Mouse (Mus musculus): ENCODE measurements at regions not wholly inside any gene's neighbourhood (a gene's known extent, or its start where the extent isn't known, plus 50 kb on each side); places are given as distances from the start of the nearest gene placed in this dataset.

DNA sequence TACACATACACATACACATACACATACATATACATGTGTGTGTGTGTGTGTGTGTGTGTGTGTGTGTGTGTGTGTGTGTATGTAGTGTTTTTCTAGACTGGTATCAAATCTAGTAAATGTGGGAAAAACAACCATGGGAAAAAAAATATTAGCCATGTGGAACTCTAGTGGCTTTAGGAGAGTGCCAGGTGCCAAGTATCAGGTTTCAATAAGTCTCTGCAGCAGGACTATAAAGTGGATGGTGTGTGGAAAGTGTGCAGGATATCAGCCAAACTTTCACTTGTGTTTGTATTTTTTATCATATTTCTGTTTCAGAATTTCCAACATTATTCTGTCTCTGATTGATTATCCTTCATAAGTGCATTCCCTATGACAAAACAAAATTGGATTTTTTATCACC lies 653.3 kb upstream of the Fam98a start:
- no peak for DNase-seq (ENCODE audit: low spot score)

DNA sequence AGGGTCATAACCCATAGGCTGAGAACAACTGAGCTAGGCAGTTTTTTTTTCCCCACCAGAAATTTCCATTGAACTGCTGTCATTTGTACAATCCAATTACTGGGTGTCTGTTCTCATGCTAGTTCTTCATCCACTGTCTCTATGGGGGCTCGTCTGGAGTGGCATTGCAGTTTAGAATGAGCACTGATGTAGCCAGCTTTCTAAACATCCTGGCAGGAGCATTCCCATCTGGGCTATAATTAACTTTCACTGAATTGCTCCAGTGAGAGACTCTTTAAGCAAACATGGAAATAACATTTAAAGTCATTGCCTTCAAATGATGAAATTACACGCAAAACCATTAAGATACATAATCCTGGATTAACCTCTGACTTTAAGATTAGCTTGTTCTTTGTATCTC lies 633.1 kb upstream of the Fam98a start:
- DNase-seq (ENCODE audit: low spot score) = no peak

DNA sequence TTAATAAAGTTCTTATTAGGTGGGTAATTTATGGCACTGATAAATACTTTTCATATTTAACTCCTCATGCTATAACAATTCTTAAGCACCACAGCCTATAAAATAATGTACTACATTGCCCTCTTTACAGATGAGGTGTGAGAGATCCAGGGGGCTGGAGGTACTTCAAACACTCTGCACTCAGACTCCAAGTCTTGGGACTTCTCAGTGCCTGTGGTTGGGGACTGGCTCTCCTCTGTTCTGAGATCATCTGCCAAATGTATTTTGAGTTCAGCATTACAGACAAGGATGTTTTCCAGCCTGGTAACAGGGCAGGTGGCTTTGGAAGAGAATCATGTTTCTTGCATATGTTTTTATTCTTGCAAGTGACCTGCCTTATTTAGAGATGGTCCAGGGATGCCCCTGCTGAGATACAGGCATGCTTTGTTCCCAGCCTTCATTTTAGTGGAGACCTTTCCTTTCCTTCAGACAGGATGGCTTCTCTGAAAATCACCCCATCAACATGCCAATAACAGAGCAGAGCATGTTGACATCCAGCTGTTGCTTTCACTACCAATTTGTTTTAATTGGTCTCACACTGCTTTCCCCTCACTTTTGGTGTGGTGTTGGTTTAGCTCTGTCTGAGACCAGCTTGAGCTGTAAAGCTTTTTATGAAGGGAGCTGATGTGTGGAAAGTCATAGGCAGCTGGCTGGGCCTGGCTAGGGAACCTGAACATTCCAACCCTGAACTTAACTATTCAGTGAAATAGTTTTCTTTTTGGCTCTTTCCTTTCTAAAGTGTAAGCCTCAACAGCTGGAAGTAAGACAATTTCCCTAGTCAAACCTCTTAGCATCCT lies 585.1 kb upstream of the Fam98a start:
- DNase-seq (ENCODE audit: low spot score) = no peak

DNA sequence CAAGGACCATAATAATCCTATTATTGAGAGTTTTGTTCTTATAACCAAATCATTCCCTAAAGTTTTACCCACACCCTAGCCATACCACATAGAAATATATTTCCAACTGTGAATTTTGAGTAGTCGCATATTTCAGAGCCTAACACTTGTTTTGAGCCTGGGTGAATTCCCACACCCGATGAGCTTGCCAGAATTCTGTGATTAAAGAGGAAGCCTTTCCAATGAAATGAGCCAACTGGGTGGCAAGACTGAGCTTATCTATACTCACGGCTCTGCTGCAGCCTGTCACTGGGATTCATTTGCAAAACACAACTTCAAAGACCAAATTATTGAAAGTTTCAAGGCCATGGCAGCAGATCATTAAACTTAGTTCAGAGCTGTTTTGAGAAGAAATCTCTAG lies 582.3 kb upstream of the Fam98a start:
- no peak for DNase-seq (ENCODE audit: low spot score)

DNA sequence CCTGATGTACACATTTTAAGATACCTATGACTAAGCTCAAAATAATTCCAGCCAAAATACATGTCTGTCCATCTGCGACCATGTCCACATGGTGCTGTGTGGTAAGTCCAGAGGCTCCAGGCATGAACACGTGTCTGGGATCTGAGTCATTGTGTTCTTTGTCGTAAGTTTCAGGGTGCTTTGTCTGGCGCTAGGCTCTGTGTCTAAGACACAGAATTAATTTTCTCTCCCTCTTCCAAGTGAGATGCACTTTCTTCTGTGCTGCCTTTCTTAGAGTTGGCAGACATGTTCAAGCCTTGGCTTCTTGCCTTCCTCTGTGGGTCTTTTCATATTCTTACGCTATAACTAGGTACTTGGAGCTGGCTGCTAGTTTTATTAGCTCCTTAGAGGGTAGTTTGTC lies 573.5 kb upstream of the Fam98a start:
- DNase-seq (ENCODE audit: low spot score) = peak; percentile 3

DNA sequence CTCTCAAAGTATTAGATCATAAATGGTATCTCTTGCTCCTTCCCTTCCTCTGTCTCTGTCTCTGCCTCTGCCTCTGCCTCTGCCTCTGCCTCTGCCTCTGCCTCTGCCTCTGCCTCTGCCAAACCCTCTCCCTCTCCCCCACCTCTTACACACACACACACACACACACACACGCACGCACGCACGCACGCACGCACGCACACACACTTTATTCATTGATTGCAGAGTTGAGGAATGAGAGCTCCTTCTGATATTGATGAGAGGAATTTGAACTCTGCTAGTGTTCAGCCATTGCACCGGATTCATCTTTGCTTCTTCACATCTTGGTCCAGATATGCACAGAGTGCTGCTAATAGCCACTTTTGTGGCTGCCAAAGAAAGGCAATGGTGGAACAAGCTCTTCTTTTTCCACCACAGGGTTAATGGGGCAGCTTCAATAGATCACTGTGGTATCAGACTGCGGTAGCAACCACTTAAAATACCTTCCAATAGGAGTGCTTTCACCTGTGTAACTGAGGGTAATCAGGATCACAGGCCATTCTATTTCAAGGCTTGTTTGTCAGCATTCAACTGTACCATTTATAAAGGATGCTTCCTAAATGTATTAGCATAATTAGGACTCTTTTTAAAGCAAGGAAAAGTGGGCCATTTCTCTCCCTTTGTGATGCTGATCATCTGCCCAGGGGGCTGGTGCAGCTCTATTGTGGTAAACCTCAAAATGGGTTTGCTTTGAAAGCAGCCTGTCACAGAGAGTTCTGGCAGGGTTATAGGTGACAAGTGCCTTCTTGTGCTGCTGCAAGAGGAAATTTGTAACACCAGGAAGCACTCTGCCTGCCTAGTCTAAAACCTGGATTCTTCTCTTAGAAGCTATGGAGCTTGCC lies 559.8 kb upstream of the Fam98a start:
- DNase-seq (ENCODE audit: low spot score) = no peak

DNA sequence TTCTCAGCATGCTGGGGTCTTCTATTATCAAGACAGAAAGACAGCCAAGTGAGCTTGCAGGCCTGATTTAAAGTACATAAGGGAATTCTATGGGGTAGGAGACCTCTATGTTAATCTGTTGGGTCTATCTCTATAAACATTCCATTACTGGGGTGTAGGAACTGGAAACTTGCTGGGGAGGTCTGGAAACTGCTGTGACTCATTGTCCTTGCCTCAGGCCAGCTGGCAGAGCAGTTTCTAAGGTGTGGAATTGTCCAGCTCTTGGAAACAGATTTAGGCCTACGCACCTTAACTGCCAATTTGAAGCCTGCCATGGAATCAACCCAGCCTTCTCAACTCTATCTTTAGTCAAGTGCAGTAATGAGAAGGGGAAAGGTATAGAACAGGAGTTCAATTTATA lies 559.1 kb upstream of the Fam98a start:
- DNase-seq (ENCODE audit: low spot score) = no peak

DNA sequence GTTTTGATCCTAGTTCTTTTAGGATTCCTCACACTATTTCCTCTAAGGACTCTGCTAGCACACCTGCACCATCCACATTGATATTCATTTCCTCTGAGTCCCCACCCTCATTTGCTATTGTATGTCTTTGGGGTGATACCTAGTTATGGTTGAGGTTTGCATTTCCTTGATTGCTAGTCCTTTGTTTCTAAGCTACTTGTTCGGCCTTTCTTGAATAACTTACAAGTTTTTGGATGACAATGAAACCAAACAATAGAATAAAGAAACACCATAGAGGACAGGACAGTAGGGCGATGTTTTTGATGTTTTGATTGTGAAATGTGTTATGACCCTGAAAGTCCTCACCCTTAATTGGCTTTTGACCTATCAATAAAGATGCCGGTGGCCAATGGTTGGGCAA lies 531.8 kb upstream of the Fam98a start:
- DNase-seq (ENCODE audit: low spot score) = no peak

DNA sequence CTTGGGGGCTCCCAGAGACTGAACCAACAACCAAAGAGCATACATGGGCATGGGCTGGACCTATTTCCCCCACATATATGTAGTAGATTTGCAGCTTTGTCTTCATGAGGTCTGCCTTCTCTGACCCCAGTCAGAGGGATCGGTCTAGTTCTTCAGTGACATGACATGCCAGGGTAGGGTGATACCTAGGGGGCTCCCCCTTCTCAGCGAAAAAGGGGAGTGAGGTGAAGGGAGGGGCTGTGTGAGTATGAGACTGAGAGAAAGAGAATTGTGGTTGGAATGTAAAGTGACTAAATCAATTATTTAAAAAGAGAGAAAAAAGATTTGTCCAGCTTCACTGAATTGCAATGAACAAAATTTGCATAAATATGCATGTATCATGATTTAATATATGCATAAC lies 530.0 kb upstream of the Fam98a start:
- DNase-seq (ENCODE audit: low spot score) = no peak

DNA sequence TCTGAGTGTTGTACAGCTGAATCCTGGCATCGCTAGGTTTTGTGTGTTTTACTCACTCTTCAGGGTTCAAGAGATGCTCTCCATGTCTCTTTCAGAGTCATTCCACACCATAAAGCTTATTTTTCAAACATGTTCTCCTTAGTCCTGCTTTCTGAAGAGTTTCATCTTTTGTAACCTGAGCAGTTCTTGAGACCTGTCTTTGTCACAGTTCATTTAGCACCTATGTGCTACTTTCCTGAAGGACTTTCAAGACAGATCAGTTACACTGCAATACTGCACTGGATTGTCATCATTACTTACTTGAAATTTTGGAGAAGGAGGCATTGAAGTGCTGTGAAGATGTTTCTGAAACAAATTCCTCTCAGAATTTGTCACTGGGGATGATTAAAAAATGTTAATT lies 494.7 kb upstream of the Fam98a start:
- DNase-seq (ENCODE audit: low spot score) = no peak

DNA sequence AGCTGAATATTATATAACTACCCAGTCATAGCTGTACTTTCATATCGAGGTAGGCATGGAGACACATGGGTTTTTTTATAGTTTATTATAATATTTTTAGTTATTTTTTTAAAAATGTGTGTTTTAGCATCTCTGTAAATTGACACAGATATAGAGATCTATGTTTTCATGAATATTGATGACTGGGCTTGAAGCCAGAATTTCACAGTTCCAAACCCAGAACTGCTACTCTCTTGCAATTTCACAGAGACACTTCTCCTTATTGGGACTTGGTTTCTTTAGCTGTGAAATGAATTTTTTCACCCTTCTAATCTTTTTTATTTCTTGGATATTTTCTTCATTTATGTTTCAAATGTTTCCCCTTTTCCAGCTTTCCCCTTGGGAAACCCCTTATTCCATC lies 481.0 kb upstream of the Fam98a start:
- DNase-seq (ENCODE audit: low spot score) = no peak

DNA sequence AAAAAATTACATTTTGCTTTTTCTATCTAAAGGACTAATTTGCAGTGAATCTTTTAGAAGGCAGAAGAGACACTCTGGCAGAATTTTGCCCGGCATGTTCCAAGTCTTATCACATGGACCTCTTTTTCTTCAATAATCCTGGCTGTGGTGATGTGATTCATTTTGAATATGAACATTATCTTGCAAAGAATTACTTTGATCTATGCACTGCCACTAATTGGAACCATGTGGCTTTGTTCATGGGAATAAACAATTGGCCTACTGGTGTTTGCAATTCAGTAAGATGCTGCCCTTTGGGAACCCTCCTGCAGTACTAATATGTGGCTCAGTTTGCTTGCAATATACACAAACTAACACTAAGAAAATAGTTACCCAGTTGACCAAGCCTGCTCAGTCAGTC lies 456.3 kb upstream of the Fam98a start:
- no peak for DNase-seq (ENCODE audit: low spot score)

DNA sequence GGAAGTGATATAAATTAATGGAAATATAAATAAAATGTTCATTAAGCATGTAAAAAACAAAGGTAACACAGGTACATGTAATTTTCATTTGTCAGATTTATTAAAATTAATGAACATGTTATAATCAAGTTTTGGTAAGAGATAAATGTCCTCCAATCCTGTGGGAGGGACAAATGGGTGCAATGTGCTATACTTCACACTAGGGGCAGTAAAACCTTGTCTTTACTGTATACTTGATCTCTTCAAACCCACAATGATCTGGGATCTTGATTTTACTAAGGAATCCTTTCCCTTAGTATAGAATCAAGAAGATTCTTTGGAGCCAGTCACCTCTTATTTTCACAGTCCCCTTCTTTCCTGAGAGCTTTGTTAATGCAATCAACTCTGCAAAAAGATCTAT lies 451.1 kb upstream of the Fam98a start:
- no peak for DNase-seq (ENCODE audit: low spot score)

DNA sequence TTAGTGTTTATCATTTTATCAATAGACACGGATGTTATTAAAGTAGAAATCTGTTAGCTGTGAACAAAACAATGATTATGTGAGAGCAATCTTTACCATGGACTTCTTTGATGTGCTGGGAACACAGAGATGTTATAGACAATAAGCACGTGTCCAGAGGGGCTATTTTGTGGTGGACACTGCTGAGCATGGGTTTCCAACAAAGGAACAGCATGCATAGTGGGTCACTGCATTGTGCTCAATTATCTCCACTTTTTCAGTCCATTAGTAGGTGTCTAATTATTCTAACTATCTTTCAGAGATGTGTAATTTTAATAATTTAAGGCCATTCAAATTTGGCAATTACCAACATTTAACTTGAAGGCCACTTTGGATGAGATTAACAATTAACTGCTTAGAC lies 409.6 kb upstream of the Fam98a start:
- DNase-seq (ENCODE audit: low spot score) = no peak

DNA sequence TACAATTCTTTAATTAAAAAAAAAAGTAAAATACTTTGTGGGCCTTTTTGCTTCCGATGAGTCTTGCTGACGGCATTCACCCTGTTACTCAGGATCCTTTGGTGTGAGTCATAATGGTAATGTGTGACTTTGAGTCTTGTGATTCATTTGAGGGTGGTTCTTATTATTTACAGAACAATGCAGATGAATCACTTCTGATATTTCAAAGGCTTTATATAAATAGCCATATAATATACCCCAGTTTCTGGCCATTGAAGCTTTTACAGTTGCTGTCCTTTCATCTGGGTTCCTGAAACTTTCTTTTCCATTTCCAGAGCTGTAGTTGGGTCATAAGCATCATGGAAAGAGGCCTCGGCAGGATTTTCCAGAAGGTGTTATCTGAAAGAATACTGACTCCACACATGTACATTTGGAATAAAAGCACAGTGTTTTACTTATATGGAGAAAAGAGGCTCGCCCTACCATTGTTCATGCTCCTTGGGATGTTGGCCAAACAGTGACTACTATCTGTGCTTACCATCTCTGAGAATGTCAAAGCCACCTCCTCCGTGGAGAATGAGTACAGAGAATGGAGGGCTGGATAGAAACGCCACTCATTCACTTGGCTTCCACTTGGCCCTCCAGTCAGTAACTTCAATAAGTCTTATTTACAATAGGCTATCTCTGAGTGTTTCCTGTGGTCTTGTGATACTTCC lies 385.1 kb upstream of the Fam98a start:
- DNase-seq (ENCODE audit: low spot score) = no peak

DNA sequence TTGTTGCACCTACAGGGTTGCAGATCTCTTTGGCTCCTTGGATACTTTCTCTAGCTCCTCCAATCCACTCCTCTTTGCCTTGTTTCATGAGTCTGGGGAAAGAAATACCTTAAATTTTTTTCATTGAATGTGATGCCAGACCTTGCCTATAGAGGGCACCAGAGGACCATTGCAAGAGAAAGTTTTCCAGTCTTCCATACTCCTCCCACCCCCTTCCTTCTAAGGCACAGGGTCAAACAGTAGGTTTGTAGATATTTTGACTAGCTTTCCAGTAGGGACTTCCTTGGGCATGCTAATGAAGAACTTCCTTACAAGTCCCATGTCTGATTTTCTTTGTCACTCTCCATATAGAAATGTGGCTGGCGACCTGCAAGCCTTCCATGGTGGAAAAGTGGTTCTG lies 379.3 kb upstream of the Fam98a start:
- peak; percentile 39 for DNase-seq (ENCODE audit: low spot score)

DNA sequence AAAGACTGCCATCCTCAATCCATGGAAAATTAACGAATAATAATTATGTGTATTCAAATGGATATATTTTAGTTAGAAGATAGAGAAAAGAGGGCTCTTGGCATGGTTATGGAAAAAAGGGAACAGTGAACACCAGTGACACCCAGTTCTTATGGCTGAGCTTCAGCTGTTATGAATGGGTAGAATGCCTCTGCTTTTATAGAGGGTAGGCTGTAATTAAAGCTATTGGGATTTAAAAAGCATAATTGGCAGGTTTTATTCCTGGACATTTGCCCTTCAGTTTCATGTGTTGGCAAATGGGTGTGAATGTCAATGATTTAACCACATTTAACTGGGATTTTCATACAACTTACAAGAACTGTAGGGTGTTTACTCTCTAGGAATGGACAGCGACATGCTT lies 368.5 kb upstream of the Fam98a start:
- no peak for DNase-seq (ENCODE audit: low spot score)

DNA sequence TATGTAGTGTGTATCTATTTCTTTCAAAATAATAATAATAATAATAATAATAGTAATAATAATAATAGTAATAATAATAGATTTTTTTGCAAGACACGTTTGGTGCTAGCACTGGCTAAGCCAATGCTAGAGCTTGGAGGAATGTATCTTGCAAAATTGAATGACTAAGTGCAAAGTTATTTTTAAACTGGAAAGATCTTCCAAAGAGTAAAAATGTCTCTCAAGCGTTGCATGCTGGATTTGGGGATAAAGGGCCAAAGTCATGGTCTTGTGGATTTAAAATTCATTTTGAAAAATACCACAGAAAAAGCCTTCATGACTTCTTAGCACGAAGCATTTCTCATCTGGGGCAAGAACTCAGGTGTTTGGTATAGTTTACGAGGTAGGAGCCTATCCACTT lies 365.3 kb upstream of the Fam98a start:
- DNase-seq (ENCODE audit: low spot score) = no peak

DNA sequence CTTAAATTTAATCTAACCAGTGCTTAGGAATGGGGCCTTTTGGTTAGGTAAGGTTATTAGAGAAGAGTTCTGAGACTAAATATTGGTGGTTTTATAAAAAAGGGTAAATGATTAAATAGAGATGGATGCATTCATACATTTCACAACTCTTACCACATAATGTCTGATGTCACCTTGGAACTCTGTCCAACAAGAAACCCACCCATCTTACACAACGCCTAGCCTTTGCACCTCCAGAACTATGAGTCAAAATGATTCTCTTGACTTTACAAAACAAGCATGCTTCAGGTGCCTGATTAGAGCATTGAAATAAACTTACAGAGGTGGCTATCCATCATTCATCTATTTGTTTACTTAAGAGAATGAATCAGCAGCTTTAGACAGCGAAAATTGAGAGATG lies 364.8 kb upstream of the Fam98a start:
- no peak for DNase-seq (ENCODE audit: low spot score)

DNA sequence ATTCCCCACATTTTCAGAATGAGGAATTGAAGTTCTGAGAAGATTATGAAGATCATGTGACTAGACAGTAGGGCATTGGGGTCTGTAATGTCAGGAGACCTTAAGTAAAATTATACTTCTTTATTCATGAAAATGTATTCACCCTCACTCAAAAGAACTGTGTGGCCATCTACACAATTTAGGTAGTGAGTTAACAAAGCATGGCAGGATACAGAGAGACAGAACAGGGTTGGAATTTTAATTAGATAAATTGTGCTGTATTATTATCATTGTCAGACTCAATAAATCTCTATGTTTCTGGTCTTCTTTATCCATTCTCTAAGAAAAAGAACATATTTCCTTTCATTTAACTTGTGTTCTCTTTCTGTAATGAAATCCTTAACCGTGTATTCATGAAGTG lies 363.5 kb upstream of the Fam98a start:
- DNase-seq (ENCODE audit: low spot score) = no peak

DNA sequence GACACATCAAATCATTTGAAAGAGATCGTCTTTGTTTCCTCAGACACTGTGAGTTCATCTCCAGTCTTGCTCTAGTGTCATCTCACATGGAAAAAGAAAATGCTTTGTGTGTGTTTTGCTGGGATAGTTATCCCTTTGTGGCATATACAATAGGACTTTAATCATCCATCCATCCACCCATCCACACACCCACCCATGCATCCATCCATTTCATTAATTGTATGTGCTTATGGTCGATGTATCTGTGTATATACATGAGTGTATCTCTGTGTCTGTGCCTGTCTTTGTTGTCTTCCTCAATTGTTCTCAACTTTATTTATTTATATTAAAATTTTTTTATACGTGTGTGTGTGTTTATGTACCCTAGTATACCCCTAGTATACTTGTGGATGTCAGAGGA lies 355.3 kb upstream of the Fam98a start:
- DNase-seq (ENCODE audit: low spot score) = no peak

DNA sequence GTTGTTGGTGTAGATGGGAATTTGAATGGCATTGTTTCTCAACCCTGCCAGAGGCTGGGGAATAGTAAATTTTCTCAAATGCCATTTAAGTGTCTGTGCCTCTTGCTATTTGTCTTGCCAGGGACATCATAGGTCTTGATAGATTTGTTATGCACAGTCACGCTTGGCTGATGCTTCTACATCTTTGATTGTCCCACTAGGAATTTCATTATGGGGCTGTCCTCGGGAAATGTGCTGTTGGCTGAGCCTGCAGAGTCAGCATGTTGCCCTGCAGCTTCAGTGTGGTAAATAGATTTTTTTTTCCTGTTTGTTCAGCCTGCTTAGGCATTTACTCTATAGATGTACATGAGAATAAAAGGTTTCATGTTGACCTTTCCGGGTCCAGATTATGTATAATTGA lies 354.9 kb upstream of the Fam98a start:
- DNase-seq (ENCODE audit: low spot score) = no peak

DNA sequence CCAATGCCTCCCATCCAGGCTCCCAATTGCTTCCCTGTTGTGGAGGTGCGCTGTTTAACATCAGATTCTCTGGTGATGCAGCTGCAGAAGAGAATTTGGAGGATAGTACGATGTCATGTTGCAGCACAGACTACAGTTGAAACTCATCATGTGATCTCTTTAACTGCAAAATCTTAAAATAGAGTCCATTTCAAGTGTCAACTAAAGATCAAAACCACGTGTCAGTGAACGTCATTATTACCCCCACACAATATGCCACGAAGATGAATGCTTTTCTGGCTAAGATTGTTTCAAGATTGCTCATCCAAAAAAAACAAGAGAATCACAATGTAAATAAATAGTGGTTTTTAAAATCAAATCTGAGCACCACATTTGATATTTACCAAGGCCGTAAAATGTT lies 343.7 kb upstream of the Fam98a start:
- DNase-seq (ENCODE audit: low spot score) = no peak

All from layer of hippocampus, adult 11-12 months (tissue).